In genomic region chr15:84896216-84896615, GRCm38 (mm10) we compare ENCODE assay signal across 7 mouse cellular contexts. TPM values are rescaled to one million over a fixed set of nuclear protein-coding genes. Genes with fewer than 3 reads are reported as not detected.
DNase-seq lines count a peak whose midpoint lies in the region; ATAC-seq and TF ChIP-seq lines count a peak whose summit lies in the region.
"Not testable (repeated sequence)": the region's sequence is repeated elsewhere in the genome, so short reads cannot be mapped to it uniquely, and the experiment has no call there.

No protein-coding gene starts in this region.

- DNase-seq in CD4-positive helper T cell, adult 2 months (ENCODE audit: low read depth, low spot score), result peak; percentile 45
- peak; percentile 54 for DNase-seq in ZHBTc4 (ENCODE audit: low read depth, low spot score)
- DNase-seq in adrenal gland, postnatal 25 days, result peak; percentile 3
- peak; percentile 96 for DNase-seq in heart, adult 11 months
- DNase-seq in lung, postnatal 4 days, result peak; percentile 17 to 43
- peak; percentile 26 for DNase-seq in stomach, postnatal 0 days (ENCODE audit: low spot score)

- not testable (repeated sequence) for H3K9ac ChIP-seq in stomach, postnatal 0 days (ENCODE audit: low read length)

- not testable (repeated sequence) for H3K27ac ChIP-seq in stomach, postnatal 0 days (replicated peaks)

- H3K4me3 ChIP-seq in stomach, postnatal 0 days (ENCODE audit: low read depth, low read length), result not testable (repeated sequence)

- not testable (repeated sequence) for H3K27me3 ChIP-seq in stomach, postnatal 0 days (ENCODE audit: control insufficient read depth, insufficient read depth, low read length)

- H3K36me3 ChIP-seq in stomach, postnatal 0 days (ENCODE audit: control insufficient read depth, insufficient read depth, low read length), result not testable (repeated sequence)

- 56% methylated on average over 10 of the region's 10 CpGs for WGBS in stomach, postnatal 0 days

- not testable (repeated sequence) for TF ChIP-seq CTCF in stomach, postnatal 0 days (IDR thresholded peaks at IDR 0.05; ENCODE audit: low read depth)

- not testable (repeated sequence) for H3K4me1 ChIP-seq in stomach, postnatal 0 days (replicated peaks; ENCODE audit: control insufficient read depth, insufficient read depth)

- H3K9me3 ChIP-seq in stomach, postnatal 0 days (ENCODE audit: control insufficient read depth, low read length), result not testable (repeated sequence)

- ATAC-seq in inflammation-experienced regulatory T-cells, adult 6 months, result peak; percentile 56
- not testable (repeated sequence) for ATAC-seq in stomach, postnatal 0 days (ENCODE audit: low FRiP score, low TSS enrichment)

- TF ChIP-seq EP300 in stomach, postnatal 0 days (optimal IDR thresholded peaks at IDR 0.05), result not testable (repeated sequence)

- H3K4me2 ChIP-seq in stomach, postnatal 0 days (replicated peaks; ENCODE audit: low read depth), result not testable (repeated sequence)

RNA-seq across cellular contexts. Expression of gene Gm29666, which starts 23.6 kb away (rescaled TPM):
- total RNA-seq in adrenal gland, postnatal 25 days (2021), result 0.24 and 0.39 TPM in 2 replicates
- under 1 TPM; 0.55 to 0.63 (median 0.63) TPM for polyA plus RNA-seq in inflammation-experienced regulatory T-cells, adult 6 months (2017; shearing (Covaris generic))
- 0.13 and 0.15 TPM in 2 replicates for polyA plus RNA-seq in stomach, postnatal 0 days (2015; fragmentation: Nextera tagmentation; extraction: Ambion mirVana)

RNA-seq across cellular contexts. Expression of gene Nup50, which starts 27.0 kb away (rescaled TPM):
- 40.0 and 40.8 TPM in 2 replicates for total RNA-seq in adrenal gland, postnatal 25 days (2021)
- 10 to 100 TPM; 18.8 to 32.6 (median 20.8) TPM for polyA plus RNA-seq in inflammation-experienced regulatory T-cells, adult 6 months (2017; shearing (Covaris generic))
- 17.6 and 17.7 TPM in 2 replicates for polyA plus RNA-seq in stomach, postnatal 0 days (2015; fragmentation: Nextera tagmentation; extraction: Ambion mirVana)

RNA-seq across cellular contexts. Expression of gene Phf21b, which starts 40.4 kb away (rescaled TPM):
- 3.2 and 3.6 TPM in 2 replicates for total RNA-seq in adrenal gland, postnatal 25 days (2021)
- 1 to 10 TPM in 2 of 3 experiments, under 1 TPM in 1; 0.65 to 2.4 (median 1.6) TPM for polyA plus RNA-seq in inflammation-experienced regulatory T-cells, adult 6 months (2017; shearing (Covaris generic))
- 0.12 and 0.16 TPM in 2 replicates for polyA plus RNA-seq in stomach, postnatal 0 days (2015; fragmentation: Nextera tagmentation; extraction: Ambion mirVana)

Comparison
In these comparisons a context has a peak if more than half of its experiments do, and no peak if none do; other contexts are left out.
1. DNase-seq: peak in every context shown above with its lines; median percentile 96 in heart, adult 11 months; 54 in ZHBTc4; 45 in CD4-positive helper T cell, adult 2 months; 30 in lung, postnatal 4 days; 26 in stomach, postnatal 0 days; 3 in adrenal gland, postnatal 25 days.